Mouse (Mus musculus) megakaryocyte, embryonic 14.5 days (primary cell): ENCODE results near the gene Pou6f2. TPM values are rescaled to one million over a fixed set of nuclear protein-coding genes. Genes with fewer than 3 reads are reported as not detected.

Source experiments
- H3K27me3 ChIP-seq: replicated peaks from 2 replicates; pipeline ENCODE3; 2012; ENCODE audit warnings: inconsistent platforms
- H3K36me3 ChIP-seq: replicated peaks from 2 replicates; pipeline ENCODE3; 2012; ENCODE audit warnings: low read length, inconsistent platforms, mixed read lengths
- H3K4me1 ChIP-seq: 2 replicates; pipeline ENCODE4 v1.6.1; 2012; ENCODE audit warnings: inconsistent platforms
- H3K4me3 ChIP-seq: replicated peaks from 2 replicates; pipeline ENCODE3; 2012; ENCODE audit warnings: moderate library complexity, mild to moderate bottlenecking, inconsistent platforms
- H3K9me3 ChIP-seq: 2 replicates; pipeline ENCODE4 v1.6.1; 2012; ENCODE audit warnings: inconsistent platforms
- FLI1 ChIP-seq: IDR thresholded peaks from 2 replicates; pipeline ENCODE4 v1.6.1; 2012; ENCODE audit warnings: low read length, inconsistent platforms, mixed read lengths
- GATA1 ChIP-seq: IDR thresholded peaks from 3 replicates; pipeline ENCODE4 v1.6.1; 2012; ENCODE audit warnings: mixed read lengths, low read length, inconsistent platforms, borderline replicate concordance
- polyA plus RNA-seq: library from polyadenylated mRNA; stranded (reverse); fragments of >175 nt; gene quantifications from 2 replicates; pipeline ENCODE4 v1.2.3, GENCODE M21; 2012; ENCODE audit warnings: low replicate concordance; ENCODE audit not compliant: insufficient read depth

Pou6f2 gene
- polyA plus RNA-seq = not detected in 2 replicates

- no peaks in the 10 kb centered on the region for H3K4me1 ChIP-seq
- no peaks in the 10 kb centered on the region for H3K27me3 ChIP-seq
- TF ChIP-seq GATA1 (no peak), FLI1 (no peak)
- no peak within 1 kb of the TSS for H3K4me3 ChIP-seq
- H3K36me3 ChIP-seq = no peaks in the 10 kb centered on the region
- H3K9me3 ChIP-seq = 0 out of 2 replicates have a peak, but pooled peaks cover 3% of the 10 kb centered on the region
These were observed at the start of gene Pou6f2 for GRCm38 (mm10) chr13:18397586-18397985. Pou6f2 (minus strand) TSS chr13:18397686.

- H3K36me3 ChIP-seq = no peaks in the 10 kb centered on the region
- H3K9me3 ChIP-seq = 0 out of 2 replicates have a peak, but pooled peaks cover 3% of the 10 kb centered on the region
- H3K4me1 ChIP-seq = no peaks in the 10 kb centered on the region
- H3K4me3 ChIP-seq = no peak overlapping the region
- no peak for TF ChIP-seq GATA1
- no peak for TF ChIP-seq FLI1
- H3K27me3 ChIP-seq = no peaks in the 10 kb centered on the region
These were observed 42.4 kb upstream of the Pou6f2 start for GRCm38 (mm10) chr13:18439858-18440257.

DNA sequence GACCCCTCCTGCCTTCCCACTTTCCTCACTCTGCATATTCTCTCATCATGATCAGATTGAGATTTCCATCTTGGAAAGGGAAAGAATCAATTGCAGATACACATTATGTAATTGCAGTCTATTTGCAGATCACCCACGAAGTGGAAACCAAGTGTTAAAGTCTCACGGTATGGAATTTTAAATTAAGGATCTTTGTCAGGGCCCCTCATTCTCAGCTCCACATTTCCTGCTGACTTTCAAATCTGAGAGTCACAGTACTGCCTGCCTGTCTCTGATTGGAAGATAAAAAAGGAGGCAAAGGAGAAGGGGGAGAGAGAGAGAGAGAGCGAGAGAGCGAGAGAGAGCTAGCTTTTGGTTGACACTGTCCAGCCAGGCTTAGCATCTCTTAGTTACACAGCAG lies 9.8 kb downstream of the Pou6f2 start:
- TF ChIP-seq FLI1 = no peak
- TF ChIP-seq GATA1 = no peak
- 0 out of 2 replicates have a peak, but pooled peaks cover 3% of the 10 kb centered on the region for H3K9me3 ChIP-seq
- no peaks in the 10 kb centered on the region for H3K27me3 ChIP-seq
- H3K4me3 ChIP-seq = no peak overlapping the region
- H3K36me3 ChIP-seq = no peaks in the 10 kb centered on the region
- H3K4me1 ChIP-seq = no peaks in the 10 kb centered on the region

GRCm38 (mm10) chr13:18363373-18363772 lies 34.1 kb downstream of the Pou6f2 start:
- Histone ChIP-seq H3K27me3 (no peaks in the 10 kb centered on the region), H3K36me3 (no peaks in the 10 kb centered on the region), H3K9me3 (no peaks in the 10 kb centered on the region), H3K4me3 (no peak overlapping the region), H3K4me1 (no peaks in the 10 kb centered on the region)
- TF ChIP-seq FLI1 (no peak), GATA1 (no peak)

DNA sequence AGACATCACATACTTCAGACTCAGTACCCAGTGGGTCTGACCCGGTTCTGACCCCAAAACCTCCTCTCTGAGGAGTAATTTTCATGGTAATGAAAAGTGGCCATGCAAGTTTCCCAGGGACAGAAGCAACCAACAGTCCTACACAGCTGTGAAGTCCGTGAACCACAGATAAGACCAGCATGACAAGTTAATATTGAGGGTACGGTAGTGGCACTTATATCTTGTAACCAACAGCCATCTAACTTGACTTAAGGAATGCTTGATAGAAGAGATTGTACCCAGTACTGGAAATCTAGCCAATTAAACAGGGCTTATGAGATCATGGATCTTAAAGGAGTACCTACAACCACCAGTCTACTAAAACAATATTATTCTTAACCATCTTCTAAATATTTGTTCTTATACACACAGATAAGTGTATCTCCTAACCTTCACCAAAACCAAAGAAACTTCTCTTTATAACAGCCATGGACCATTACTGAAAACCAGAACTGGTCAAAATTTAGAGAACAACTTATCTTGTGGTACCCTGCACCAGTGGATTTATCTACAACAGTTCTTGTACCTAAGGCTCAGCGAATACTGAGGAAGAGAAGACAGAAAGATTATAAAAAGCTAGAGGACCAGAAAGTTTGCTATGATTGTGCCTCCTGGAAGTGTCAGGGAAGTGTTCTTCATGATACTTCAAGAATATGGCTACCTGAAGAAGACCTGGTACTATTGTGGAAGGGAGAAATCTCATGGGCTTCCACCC lies 52.7 kb downstream of the Pou6f2 start:
- Histone ChIP-seq H3K27me3 (no peaks in the 10 kb centered on the region), H3K36me3 (no peaks in the 10 kb centered on the region)
- no peak for TF ChIP-seq GATA1
- no peak for TF ChIP-seq FLI1

DNA sequence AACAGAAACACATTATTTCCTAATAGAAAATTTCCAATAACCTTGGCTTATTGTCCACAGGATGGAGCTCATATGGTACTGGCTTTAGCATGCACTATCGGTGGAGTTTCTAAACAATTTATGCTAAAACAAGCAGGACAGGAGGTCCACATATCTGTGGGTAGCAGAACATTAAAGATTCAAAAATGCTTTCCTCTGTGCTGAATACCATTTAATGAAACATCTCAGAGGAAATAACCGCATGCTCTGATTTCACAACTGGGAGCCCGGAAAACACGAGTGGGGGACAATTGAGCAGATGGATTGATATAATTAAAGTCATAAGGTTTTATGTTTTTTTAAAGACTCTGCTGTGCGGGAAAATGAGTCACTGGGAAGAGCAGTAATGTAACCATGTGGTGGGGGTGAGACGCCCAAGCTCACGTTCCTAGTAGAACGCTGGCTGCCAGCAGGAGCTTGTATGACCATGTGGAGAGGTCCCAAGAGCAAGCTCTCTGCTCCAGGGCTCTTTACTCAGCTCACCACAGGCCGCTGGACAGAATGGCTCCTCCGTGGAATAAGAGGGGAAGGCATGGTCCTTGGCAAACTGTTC lies 58.5 kb downstream of the Pou6f2 start:
- no peaks in the 10 kb centered on the region for H3K9me3 ChIP-seq
- H3K27me3 ChIP-seq = no peaks in the 10 kb centered on the region
- H3K4me3 ChIP-seq = no peak overlapping the region
- TF ChIP-seq FLI1 = no peak
- no peak for TF ChIP-seq GATA1
- H3K36me3 ChIP-seq = no peaks in the 10 kb centered on the region
- H3K4me1 ChIP-seq = no peaks in the 10 kb centered on the region

More for the DNA sequence above, 52.7 kb downstream of the Pou6f2 start:
- no peak overlapping the region for H3K4me3 ChIP-seq
- no peaks in the 10 kb centered on the region for H3K4me1 ChIP-seq
- H3K9me3 ChIP-seq = no peaks in the 10 kb centered on the region

DNA sequence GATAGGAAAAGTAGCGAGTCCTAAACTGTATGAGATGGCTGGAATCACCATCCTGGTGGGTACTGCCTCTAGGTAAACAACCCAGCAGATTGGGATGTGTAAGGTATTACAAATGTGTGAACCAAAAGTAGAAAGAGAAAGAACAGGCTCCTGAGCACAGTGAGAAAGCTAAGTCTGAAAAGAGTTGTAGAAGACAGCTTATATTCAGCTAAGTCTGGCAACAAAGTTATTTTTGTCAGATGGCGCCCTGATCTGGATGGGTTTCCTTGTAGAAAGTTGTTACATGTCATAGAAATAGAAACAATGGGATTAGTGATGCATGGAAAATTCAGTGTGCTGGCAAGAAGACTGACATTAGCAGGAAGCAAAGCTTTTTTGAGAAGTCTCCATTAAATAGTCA lies 59.5 kb downstream of the Pou6f2 start:
- Histone ChIP-seq H3K4me1 (no peaks in the 10 kb centered on the region), H3K27me3 (no peaks in the 10 kb centered on the region), H3K4me3 (no peak overlapping the region), H3K36me3 (no peaks in the 10 kb centered on the region), H3K9me3 (no peaks in the 10 kb centered on the region)
- TF ChIP-seq GATA1 (no peak), FLI1 (no peak)

DNA sequence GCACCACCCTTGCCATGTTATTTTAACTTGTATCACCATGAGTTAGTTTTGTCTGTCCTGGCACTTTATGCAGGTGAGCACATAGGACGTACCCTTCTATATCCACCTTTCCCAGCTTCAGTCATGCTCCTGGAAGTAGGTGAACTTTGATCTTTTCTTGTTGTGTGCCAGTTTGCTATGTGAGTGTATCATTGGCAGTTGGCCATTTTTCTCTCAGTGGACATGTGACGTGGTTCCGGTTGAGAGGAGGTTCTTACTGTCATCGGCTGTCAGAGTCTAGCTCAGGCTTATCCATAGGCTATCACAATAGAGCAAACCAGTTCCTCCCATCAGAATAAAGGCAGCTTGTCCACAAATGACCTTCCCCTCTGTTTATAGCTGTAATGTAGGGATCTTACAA lies 63.5 kb downstream of the Pou6f2 start:
- Histone ChIP-seq H3K4me3 (no peak overlapping the region), H3K27me3 (no peaks in the 10 kb centered on the region), H3K9me3 (no peaks in the 10 kb centered on the region), H3K4me1 (no peaks in the 10 kb centered on the region), H3K36me3 (no peaks in the 10 kb centered on the region)
- TF ChIP-seq GATA1 = no peak
- TF ChIP-seq FLI1 = no peak

DNA sequence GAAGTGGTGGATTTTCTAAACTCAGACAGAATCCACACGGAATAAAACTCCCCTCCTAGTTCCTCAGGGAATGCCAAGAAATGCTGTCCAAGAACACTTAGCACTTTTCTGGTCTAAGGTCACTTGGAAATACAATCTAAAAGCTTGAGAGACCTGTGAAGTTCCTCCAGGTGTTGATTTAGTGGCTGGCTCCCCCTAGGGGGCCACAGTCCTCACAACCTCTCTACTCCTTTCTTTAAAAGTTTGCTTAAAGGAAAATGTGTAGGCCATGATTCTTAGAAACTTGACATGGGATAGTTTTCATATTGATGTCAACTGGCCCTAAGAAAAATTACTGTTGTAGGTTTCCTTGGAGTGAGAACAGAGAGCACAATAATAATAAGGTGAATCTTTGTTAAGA lies 64.9 kb downstream of the Pou6f2 start:
- Histone ChIP-seq H3K4me3 (no peak overlapping the region), H3K4me1 (no peaks in the 10 kb centered on the region), H3K9me3 (no peaks in the 10 kb centered on the region), H3K27me3 (no peaks in the 10 kb centered on the region), H3K36me3 (no peaks in the 10 kb centered on the region)
- TF ChIP-seq FLI1 (no peak), GATA1 (no peak)

DNA sequence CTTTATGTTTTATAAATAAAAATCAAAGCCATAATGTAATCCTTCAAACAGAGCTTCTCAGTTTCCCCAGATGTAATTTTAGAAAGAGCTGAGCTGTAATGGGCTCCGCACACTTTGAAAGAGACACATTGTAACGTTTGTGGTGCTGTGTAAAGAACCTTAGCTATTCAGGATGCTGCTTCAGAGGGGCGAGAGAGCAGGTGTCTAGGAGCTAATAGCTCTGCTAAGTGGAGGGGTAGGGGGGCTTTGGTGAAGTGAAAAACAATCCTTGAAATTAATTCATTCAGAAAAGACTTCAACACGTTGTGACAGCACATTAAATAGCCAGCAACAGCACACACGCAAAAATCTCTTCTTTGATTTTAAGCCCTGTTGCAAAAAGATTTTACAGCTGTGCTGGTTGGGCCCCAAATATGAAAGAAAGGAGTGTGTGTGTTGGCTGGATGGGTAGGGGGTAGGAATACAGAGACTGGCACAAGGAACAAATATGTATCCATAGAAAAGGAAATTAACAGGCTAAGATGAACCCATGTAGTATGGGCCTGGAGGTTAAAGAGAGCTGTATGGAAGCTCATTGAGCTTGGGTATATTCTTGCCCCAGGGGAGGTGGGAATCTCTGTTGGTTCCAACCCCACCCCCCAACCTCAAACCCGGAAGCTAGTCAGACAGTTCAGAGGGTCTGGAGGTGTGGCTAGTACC lies 73.4 kb downstream of the Pou6f2 start:
- Histone ChIP-seq H3K4me1 (no peaks in the 10 kb centered on the region), H3K27me3 (no peaks in the 10 kb centered on the region), H3K4me3 (no peak overlapping the region), H3K9me3 (peaks cover 9% of the 10 kb centered on the region; the same call in 1 of the 2 replicates), H3K36me3 (no peaks in the 10 kb centered on the region)
- TF ChIP-seq FLI1 = no peak
- no peak for TF ChIP-seq GATA1
